Mouse (Mus musculus): ENCODE results near the gene Plac9a.
A peak's percentile ranks its signal among the peaks of the same experiment; 100 is the strongest.
"Not testable (repeated sequence)": the region's sequence is repeated elsewhere in the genome, so short reads cannot be mapped to it uniquely, and the experiment has no call there.

Plac9a gene

GRCm38 (mm10) chr14:25903000-25903399, at the start of gene Plac9a:
Gene Plac9a, minus strand, starts transcription at chr14:25903100.
- DNase-seq (ENCODE audit: low read depth), result not testable (repeated sequence)

- DNase-seq (ENCODE audit: low read depth), result not testable (repeated sequence)
Measured at GRCm38 (mm10) chr14:25938004-25938403, 35.1 kb upstream of the Plac9a start, which contains the start of gene Cphx1. Gene Cphx1, plus strand, starts transcription at chr14:25938304.

DNA sequence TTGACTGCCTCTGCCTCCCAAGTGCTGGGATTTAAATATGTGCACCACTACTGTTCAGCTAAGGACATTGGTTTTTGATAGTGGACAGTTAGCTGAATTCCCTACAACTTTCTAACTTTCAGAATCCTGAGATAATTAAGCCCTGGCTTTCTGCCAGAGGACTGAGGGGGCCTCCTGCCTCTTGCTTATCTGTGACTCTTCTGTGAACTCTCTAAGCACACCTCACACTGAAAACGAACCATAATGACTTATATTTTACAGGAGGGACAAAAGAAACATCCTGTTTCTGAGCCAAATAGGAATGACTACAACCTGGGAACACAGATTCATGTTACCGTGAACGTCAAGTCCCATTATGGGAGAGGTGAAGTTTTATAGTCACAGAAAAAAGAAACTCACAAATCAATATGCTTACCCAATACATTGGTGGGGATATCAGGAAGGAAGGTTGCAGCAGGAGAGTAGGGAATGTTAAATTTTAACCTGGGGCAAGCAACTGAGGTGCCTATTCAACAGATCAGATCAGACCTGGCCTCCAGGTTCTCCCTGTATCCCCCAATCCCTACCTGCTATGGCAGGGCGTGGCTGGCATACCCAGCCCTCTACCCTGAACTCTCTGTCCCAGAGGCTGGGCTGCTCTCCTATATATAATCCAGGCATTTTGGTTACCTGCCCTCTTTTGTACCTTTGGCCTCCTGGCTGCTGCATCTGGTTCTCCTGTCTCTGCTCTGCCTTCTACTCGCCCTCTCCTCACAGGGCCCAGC, 34.1 kb upstream of the Plac9a start:
- not testable (repeated sequence) for DNase-seq (ENCODE audit: low read depth)

GRCm38 (mm10) chr14:25927562-25927881, 24.6 kb upstream of the Plac9a start, which contains the start of gene Tmem254a:
Gene Tmem254a, minus strand, starts transcription at chr14:25927672.
- not testable (repeated sequence) for DNase-seq (ENCODE audit: low read depth)

- DNase-seq (ENCODE audit: low read depth), result not testable (repeated sequence)
Measured at GRCm38 (mm10) chr14:25926814-25927561, 24.1 kb upstream of the Plac9a start.

GRCm38 (mm10) chr14:25918427-25919170, 15.7 kb upstream of the Plac9a start:
- not testable (repeated sequence) for DNase-seq (ENCODE audit: low read depth)

DNA sequence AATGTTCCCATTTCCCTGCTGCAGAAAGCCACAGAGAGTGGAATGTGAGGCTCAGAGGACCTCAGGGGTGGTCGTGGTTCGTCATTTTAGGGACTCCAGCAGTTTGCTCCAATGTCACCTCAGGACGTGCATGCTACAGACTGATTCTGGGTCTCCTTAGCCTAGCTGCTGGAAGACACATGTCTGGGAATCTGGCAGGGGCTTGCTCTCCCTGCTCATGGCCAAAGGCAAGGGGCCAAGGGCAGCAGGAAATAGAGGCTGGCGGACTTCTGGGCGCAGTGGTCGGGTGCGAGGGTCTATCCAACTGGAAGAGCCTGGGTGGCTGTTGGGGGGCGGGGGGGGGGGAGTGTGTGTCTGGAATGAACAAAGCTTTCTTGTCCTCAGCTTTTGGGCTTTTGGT, 6.1 kb upstream of the Plac9a start:
- DNase-seq (ENCODE audit: low read depth), result not testable (repeated sequence)

DNA sequence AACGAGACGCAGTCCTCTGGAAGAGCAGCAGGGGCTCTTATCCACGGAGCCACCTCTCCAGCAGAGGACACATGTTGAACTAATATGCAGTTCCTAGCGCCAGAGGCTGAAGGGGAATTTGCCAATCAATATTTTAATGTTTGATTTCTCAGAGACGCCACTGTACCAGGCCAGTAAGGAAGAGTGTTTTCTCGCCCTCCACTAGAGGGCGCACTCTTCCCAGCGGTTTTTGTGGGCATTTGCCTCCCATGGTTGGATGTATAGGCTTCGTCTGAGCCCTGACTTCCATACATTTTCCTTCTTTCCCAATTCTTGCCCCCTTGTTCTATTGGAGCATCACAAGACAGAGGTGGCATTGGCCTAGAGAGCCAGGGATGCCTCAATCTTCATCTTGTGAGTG, 4.4 kb upstream of the Plac9a start:
- DNase-seq (ENCODE audit: low read depth), result not testable (repeated sequence)

DNA sequence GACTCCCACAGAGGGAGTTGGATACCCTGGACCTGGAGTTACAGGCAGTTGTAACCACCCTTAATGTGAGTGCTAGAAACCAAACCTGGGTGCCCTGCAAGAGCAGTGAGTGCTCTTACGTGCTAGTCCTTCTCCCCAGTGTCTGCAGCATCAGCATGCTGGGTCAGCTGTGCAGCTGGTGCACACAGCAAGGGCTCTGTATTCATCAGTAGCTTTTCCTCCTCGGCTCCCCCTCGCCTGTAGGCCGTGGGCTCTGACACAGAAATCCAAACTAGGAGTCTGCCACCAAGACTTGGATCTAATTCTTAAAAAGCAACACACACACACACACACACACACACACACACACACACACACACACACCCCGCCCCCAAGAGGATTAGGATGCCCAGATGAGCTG, 2.3 kb upstream of the Plac9a start:
- DNase-seq (ENCODE audit: low read depth), result not testable (repeated sequence)

DNA sequence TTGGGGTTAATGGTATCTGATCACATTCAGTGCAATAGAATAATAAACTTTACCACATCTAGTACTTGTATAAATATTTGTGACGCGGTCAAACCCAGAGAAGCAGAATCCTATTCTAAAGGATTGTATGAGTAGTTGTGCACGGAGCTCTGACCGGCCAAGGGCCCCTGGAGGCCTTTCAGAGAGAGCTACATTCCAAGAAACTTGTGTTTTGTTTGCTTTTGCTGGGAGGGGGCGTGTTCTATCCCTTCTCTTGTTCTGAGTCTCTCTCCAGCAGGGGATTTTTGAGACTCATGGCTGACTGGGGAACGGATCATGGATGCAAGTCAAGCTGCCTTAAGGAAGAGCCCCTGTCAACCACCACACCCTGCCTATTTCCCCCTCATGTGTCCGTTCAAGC, 7.2 kb downstream of the Plac9a start:
- not testable (repeated sequence) for DNase-seq (ENCODE audit: low read depth)

DNA sequence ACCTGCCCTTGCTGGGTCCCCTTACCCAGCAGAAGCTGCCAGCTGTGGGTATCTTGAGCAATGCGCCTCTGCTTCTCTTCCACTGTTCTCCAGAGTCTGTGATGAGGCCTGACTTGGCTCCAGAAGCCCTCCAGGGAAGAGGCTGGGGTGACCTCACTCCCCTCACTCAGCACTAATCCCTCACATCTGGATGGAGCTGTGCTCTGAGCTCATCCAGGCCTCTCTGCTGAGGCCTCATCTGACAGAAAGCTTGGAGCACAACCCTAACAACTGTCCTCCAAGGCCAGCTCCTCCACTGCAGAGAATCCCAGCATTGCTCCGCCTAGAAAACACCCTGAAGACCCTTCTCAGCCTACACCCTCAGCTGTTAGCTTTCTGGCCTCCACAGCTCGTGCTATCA, 8.3 kb downstream of the Plac9a start:
- not testable (repeated sequence) for DNase-seq (ENCODE audit: low read depth)

DNA sequence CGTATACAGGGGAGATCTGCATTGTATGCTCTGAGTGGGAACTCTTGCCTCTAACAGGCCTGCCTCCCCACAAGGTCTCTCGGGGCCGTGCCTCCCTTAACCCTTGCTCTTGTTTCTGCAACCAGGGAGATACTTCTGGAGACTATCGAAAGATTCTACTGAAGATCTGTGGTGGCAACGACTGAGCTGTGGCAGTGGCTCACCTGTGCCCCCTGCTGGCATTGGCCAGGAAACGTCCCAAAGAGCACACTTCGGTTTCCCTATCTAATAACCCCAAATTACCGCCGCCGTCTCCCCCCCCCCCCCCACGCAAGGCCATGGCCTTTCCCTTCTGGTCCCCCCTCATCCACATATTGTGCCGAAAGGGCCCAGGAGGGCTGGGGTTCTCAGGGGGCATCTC, 17.0 kb downstream of the Plac9a start:
- DNase-seq (ENCODE audit: low read depth), result not testable (repeated sequence)

DNA sequence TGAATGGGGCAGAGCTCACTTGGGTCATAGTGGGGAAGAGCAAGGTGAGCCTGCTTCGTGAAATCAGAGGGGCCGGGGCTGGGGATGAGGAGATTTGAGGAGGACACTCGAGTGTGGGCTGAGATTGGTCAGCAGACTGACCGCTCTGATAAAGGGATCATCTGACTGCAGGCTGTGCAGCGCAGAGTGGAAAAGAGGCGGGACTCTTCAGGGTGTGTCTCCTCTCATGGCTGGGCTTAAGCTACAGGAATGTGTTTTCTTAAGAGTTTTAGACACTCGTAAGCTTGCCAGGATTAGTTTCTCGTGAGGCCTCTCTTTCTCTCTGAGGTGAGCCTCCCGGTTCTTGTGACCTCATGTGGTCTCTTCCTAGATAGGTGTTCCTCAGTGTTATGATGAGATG, 21.1 kb downstream of the Plac9a start:
- DNase-seq (ENCODE audit: low read depth), result not testable (repeated sequence)

- DNase-seq (ENCODE audit: low read depth), result not testable (repeated sequence)
Measured at GRCm38 (mm10) chr14:25876640-25877039, 26.3 kb downstream of the Plac9a start.

- peak; percentile 70 for DNase-seq (ENCODE audit: low read depth)
Measured at GRCm38 (mm10) chr14:25872461-25873415, 30.2 kb downstream of the Plac9a start.

DNA sequence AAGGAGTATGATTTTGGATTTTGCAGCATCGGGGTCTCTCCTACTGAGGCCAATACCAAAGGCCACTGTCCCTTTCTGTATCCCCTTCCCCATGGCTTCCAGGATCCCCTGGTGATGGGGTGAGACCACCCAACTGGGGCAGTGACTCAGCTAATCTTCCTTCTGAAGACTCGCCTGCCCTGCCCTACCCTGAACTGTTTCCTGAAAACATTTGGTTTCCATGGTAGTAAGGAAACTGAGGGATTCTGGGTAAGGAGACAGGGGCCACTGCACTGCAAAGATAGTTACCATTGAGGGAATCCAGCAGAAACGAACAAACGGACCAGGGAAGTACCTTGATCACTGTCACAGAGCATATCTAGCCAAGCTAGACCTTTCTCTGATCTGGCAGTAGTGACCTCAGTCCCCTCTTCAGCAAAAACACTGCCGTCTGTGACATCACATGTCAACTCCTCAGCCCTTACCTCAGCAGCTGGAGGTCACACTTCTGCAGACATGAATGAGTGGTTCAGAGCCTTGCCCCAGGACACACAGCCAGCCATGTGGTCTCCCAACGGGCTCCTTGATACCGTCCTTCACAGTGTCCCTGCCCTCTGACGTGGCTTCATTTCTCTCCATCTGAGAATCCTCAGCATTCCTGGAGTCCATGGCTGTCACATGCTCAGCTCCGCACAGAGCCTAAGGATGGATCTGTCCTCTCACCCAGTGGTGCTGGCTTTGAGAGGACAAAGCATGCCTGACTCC, 33.6 kb downstream of the Plac9a start:
- DNase-seq (ENCODE audit: low read depth), result no peak

DNA sequence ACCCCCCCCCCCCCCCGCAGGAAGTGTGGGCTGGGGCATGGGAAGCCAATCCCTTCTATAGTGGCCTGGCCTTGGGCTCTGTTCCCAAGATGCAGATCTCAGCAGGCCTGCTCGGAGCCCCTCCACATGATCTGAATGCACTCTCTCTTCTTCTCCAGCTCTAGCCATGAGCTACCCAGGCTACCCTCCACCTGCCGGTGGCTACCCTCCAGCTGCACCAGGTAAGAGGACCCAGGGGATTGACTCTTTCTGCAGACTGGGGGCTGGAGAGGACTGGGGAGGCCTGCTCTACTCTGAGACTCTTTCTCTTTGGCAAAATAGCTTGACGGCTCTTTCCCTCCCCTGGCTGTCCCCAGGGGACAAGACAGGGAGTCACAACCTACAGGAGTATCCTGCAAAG, 34.2 kb downstream of the Plac9a start:
- no peak for DNase-seq (ENCODE audit: low read depth)

- no peak for DNase-seq (ENCODE audit: low read depth)
Measured at GRCm38 (mm10) chr14:25867834-25868233, 35.1 kb downstream of the Plac9a start.

DNA sequence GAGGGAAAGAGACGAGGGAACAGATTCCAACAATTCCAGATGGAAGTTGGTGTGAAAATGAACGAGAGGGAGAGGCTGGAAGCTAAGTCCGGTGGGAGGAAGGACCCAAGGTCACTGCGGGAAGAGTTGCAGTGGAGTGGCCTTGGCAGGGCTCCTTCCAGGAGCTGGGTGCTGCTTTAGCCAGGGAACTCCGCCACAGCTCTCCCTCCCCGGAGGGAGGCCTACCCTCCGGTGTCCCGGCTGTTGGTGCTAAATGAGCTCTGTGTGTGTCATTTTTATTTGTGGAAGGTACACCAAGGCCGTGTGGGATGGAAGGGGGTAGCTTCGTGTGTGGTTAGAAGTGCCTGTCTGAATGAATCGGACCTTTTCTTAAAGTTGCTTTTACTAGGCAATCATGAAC, 36.1 kb downstream of the Plac9a start:
- no peak for DNase-seq (ENCODE audit: low read depth)

DNA sequence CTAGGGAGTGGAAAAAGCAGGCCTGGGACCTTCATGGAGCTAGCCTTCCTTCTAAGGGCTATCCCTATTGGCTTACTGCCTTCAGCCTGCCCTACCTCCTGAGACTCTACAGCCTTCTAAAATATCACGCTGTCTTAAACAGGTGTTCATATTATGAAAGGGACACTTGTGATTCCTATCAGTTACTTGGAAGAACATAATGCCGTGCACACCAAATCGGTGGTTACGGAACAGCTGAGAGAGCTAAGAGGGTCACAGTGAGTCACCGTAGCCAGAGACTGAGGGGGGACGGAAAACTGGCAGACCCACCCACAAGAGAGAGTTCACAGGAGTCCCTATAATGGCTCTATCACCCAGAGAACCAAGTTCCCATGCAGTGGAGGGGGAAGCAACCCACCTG, 36.5 kb downstream of the Plac9a start:
- DNase-seq (ENCODE audit: low read depth), result no peak

DNA sequence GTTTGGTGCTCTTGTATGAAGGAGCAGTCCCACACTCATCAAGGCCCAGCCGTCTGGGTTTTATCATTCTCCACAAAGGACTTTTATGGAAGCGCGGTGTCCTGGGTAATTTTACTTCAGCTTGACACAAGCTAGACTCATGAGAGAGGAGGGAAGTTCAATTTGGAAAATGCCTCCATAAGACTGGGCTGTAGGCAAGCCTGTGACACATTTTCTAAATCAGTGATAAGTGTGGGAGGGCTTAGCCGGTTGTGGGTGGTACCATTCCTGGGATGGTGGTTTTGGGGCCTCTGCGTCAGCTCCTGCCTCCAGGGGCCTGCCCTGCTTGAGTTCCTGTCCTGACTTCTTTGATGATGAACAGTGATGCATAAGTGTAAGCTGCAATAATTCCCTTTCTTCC, 37.6 kb downstream of the Plac9a start:
- DNase-seq (ENCODE audit: low read depth), result no peak

Data from NIH3T3 (cell line).